Mouse (Mus musculus) MEL (cell line): ENCODE measurements around the gene Bst2.

Source experiments
- CHD2 ChIP-seq: IDR thresholded peaks from 2 replicates; pipeline ENCODE4 v1.6.1; 2011; ENCODE audit warnings: low read length, improper control_type of control experiment
- CTCF ChIP-seq, 3 experiments: IDR thresholded peaks in 2 of 3; conservative IDR thresholded peaks in 1 of 3; 2 replicates each; pipeline ENCODE4 v1.5.1; 2011 to 2012; ENCODE audit warnings: low read length in 3 of 3, low read depth in 2 of 3, mild to moderate bottlenecking in 2 of 3, improper control_type of control experiment in 1 of 3, inconsistent platforms in 1 of 3, mixed read lengths in 1 of 3, moderate library complexity in 1 of 3; ENCODE audit not compliant: control insufficient read depth in 1 of 3, insufficient read depth in 1 of 3, poor library complexity in 1 of 3, severe bottlenecking in 1 of 3
- E2F4 ChIP-seq: IDR thresholded peaks from 2 replicates; pipeline ENCODE4 v1.6.1; 2011; ENCODE audit warnings: low read depth, low read length, improper control_type of control experiment, borderline replicate concordance
- EP300 ChIP-seq, 2 experiments: IDR thresholded peaks; 2 replicates each; pipeline ENCODE4 v1.6.1; 2011; ENCODE audit warnings: improper control_type of control experiment in 2 of 2, low read length in 2 of 2, low read depth in 1 of 2, mild to moderate bottlenecking in 1 of 2
- JUND ChIP-seq: IDR thresholded peaks from 2 replicates; pipeline ENCODE4 v1.6.1; 2011; ENCODE audit warnings: low read depth, mild to moderate bottlenecking, improper control_type of control experiment, low read length
- MAX ChIP-seq: IDR thresholded peaks from 2 replicates; pipeline ENCODE4 v1.6.1; 2011; ENCODE audit warnings: low read length, improper control_type of control experiment
- MEF2A ChIP-seq: IDR thresholded peaks from 2 replicates; pipeline ENCODE4 v1.6.1; 2014; ENCODE audit warnings: low read depth, mild to moderate bottlenecking, inconsistent platforms, low read length, improper control_type of control experiment; ENCODE audit not compliant: poor library complexity, insufficient replicate concordance, severe bottlenecking; ENCODE audit errors: extremely low read depth
- MYB ChIP-seq: IDR thresholded peaks from 2 replicates; pipeline ENCODE4 v1.6.1; 2011; ENCODE audit warnings: mild to moderate bottlenecking, low read depth, low read length, improper control_type of control experiment
- POLR2A ChIP-seq, 2 experiments: IDR thresholded peaks; 2 replicates each; pipeline ENCODE4 v1.6.1; 2011 to 2012; ENCODE audit warnings: low read length in 2 of 2, mild to moderate bottlenecking in 2 of 2, control low read depth in 1 of 2, improper control_type of control experiment in 1 of 2, low read depth in 1 of 2, moderate library complexity in 1 of 2; ENCODE audit not compliant: control insufficient read depth in 1 of 2, insufficient read depth in 1 of 2, poor library complexity in 1 of 2
- RCOR1 ChIP-seq: IDR thresholded peaks from 2 replicates; pipeline ENCODE4 v1.6.1; 2012; ENCODE audit warnings: low read depth, mild to moderate bottlenecking, inconsistent platforms, low read length, improper control_type of control experiment
- SMC3 ChIP-seq: IDR thresholded peaks from 2 replicates; pipeline ENCODE4 v1.6.1; 2011; ENCODE audit warnings: low read depth, low read length, improper control_type of control experiment
- TCF12 ChIP-seq: IDR thresholded peaks from 2 replicates; pipeline ENCODE4 v1.6.1; 2014; ENCODE audit warnings: low read depth, mild to moderate bottlenecking, inconsistent platforms, low read length, improper control_type of control experiment, moderate library complexity
- ZMIZ1 ChIP-seq: IDR thresholded peaks from 2 replicates; pipeline ENCODE4 v1.6.1; 2012; ENCODE audit warnings: low read depth, mild to moderate bottlenecking, inconsistent platforms, low read length, improper control_type of control experiment, moderate library complexity
- ZNF384 ChIP-seq: IDR thresholded peaks from 2 replicates; pipeline ENCODE4 v1.6.1; 2012; ENCODE audit warnings: low read depth, mild to moderate bottlenecking, inconsistent platforms, low read length, improper control_type of control experiment

- no peak for TF ChIP-seq JUND
- TF ChIP-seq ZMIZ1: no peak
- no peak for TF ChIP-seq EP300 (IDR thresholded peaks at IDR 0.05; ENCODE audit: low read depth in 1 of 2, low read length in 2 of 2)
- no peak for TF ChIP-seq MEF2A
- no peak for TF ChIP-seq RCOR1
- no peak for TF ChIP-seq TCF12
- TF ChIP-seq CHD2: no peak
- no peak for TF ChIP-seq SMC3
- no peak for TF ChIP-seq MYB
- peak in 2 of 3 experiments; percentile 25 to 31; a peak in 3 of 6 replicates for TF ChIP-seq CTCF (IDR thresholded peaks at IDR 0.05 in 2 of 3, conservative IDR thresholded peaks at IDR 0.05 in 1 of 3; ENCODE audit: control insufficient read depth in 1 of 3, insufficient read depth in 1 of 3, low read depth in 2 of 3, low read length in 3 of 3, poor library complexity in 1 of 3, severe bottlenecking in 1 of 3)
- no peak for TF ChIP-seq POLR2A (IDR thresholded peaks at IDR 0.05; ENCODE audit: control insufficient read depth in 1 of 2, insufficient read depth in 1 of 2, low read depth in 1 of 2, low read length in 2 of 2, poor library complexity in 1 of 2)
- TF ChIP-seq MAX: no peak
- TF ChIP-seq ZNF384: no peak
- no peak for TF ChIP-seq E2F4
Measured at GRCm38 (mm10) chr8:71534263-71534810, 2.9 kb downstream of the Bst2 start.
